Mouse (Mus musculus) heart, embryonic 13.5 days (tissue): ENCODE results near the gene Olfr896-ps1. TPM values are rescaled to one million over a fixed set of nuclear protein-coding genes. Genes with fewer than 3 reads are reported as not detected.

Source experiments
- ATAC-seq: fragments of 200-750 bp; cut with Nextera tagmentation; 2 replicates; pipeline ENCODE4 v1.8.0; 2017; ENCODE audit warnings: moderate TSS enrichment; ENCODE audit not compliant: insufficient number of reproducible peaks, low FRiP score, low TSS enrichment; ENCODE audit errors: extremely low read depth
- H3K27ac ChIP-seq: fragments of 300-500 bp; sonication (generic); replicated peaks from 2 replicates; pipeline ENCODE4 v1.5.1; 2015; ENCODE audit warnings: moderate library complexity, mild to moderate bottlenecking, inconsistent platforms
- H3K27me3 ChIP-seq: fragments of 300-500 bp; sonication (generic); replicated peaks from 2 replicates; pipeline ENCODE4 v1.6.1; 2015; ENCODE audit warnings: mild to moderate bottlenecking, inconsistent platforms
- H3K36me3 ChIP-seq: fragments of 300-500 bp; sonication (generic); 2 replicates; pipeline ENCODE4 v1.6.1; 2015; ENCODE audit warnings: mild to moderate bottlenecking, inconsistent platforms
- H3K4me1 ChIP-seq: fragments of 300-500 bp; sonication (generic); 2 replicates; pipeline ENCODE4 v1.6.1; 2015; ENCODE audit warnings: inconsistent platforms
- H3K4me2 ChIP-seq: fragments of 300-500 bp; sonication (generic); 2 replicates; pipeline ENCODE4 v1.6.1; 2015; ENCODE audit warnings: inconsistent platforms, mild to moderate bottlenecking, moderate library complexity
- H3K4me3 ChIP-seq: fragments of 300-500 bp; sonication (generic); 2 replicates; pipeline ENCODE4 v1.5.1; 2015; ENCODE audit warnings: moderate library complexity, mild to moderate bottlenecking, inconsistent platforms
- H3K9ac ChIP-seq: fragments of 300-500 bp; sonication (generic); 2 replicates; pipeline ENCODE4 v1.6.1; 2015; ENCODE audit warnings: inconsistent platforms, mild to moderate bottlenecking, moderate library complexity
- H3K9me3 ChIP-seq: fragments of 300-500 bp; sonication (generic); 2 replicates; pipeline ENCODE4 v1.6.1; 2016; ENCODE audit warnings: inconsistent platforms
- WGBS: fragments of 180-500 bp; shearing (Covaris S2); methylation state at CpG from one replicate; pipeline ENCODE4 v1.1.7; 2015; ENCODE audit warnings: mixed read lengths; 5-methylcytosine and 5-hydroxymethylcytosine counted together
- polyA plus RNA-seq: library from polyadenylated mRNA; unstranded; fragments of >200 nt; fragmentation: Nextera tagmentation; extraction: Ambion mirVana; gene quantifications from 2 replicates; pipeline ENCODE4 v1.2.1, GENCODE M21; 2015

Gene Olfr896-ps1
- polyA plus RNA-seq = not detected in 2 replicates

DNA sequence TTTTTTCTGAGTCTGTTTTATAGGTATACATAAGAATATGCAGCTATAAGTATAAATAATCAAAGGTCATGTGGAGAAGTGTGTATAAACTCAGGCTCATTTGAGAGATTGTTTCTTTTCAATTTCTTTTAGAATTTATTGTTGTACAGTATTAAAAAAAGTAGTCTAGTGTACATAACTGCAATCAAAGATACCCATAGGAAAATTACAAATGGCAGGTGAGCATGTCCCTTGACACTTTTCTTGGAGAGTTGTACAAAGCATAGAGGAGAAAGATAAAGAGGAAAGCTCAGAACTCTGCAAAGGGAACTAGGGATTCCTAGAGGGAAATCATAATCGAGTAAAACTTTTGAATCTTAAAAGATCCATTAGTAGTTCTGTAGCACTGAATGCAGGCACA, at the start of gene Olfr896-ps1:
Olfr896-ps1 (plus strand) TSS at position 301 of the 400 bp plus-strand sequence.
- no peak within 1 kb of the TSS for H3K4me2 ChIP-seq
- no peaks in the 10 kb centered on the region for H3K4me1 ChIP-seq
- 63% methylated on average over 1 of the region's 1 CpGs for WGBS
- no peaks in the 10 kb centered on the region for H3K36me3 ChIP-seq
- H3K4me3 ChIP-seq = no peak within 1 kb of the TSS
- no peaks in the 10 kb centered on the region for H3K27me3 ChIP-seq
- no peak within 1 kb of the TSS for H3K9ac ChIP-seq
- no peak for ATAC-seq
- no peak within 1 kb of the TSS for H3K27ac ChIP-seq
- no peaks in the 10 kb centered on the region for H3K9me3 ChIP-seq

- no peak within 1 kb of the TSS for H3K27ac ChIP-seq
- H3K4me3 ChIP-seq = no peak within 1 kb of the TSS
- H3K9me3 ChIP-seq = no peaks in the 10 kb centered on the region
- H3K36me3 ChIP-seq = no peaks in the 10 kb centered on the region
- H3K27me3 ChIP-seq = no peaks in the 10 kb centered on the region
- no peak within 1 kb of the TSS for H3K4me2 ChIP-seq
- H3K9ac ChIP-seq = no peak within 1 kb of the TSS
- no peaks in the 10 kb centered on the region for H3K4me1 ChIP-seq
- ATAC-seq = no peak
Observed at GRCm38 (mm10) chr9:38252474-38252873, 38.4 kb upstream of the Olfr896-ps1 start, which contains the start of gene Olfr143. TSS of gene Olfr143 (plus strand) at chr9:38252774.

- Histone ChIP-seq H3K9ac (no peak within 1 kb of the TSS), H3K4me1 (no peaks in the 10 kb centered on the region), H3K27ac (no peak within 1 kb of the TSS), H3K4me2 (no peak within 1 kb of the TSS), H3K36me3 (no peaks in the 10 kb centered on the region), H3K4me3 (no peak within 1 kb of the TSS), H3K9me3 (no peaks in the 10 kb centered on the region), H3K27me3 (no peaks in the 10 kb centered on the region)
- ATAC-seq = no peak
Observed at GRCm38 (mm10) chr9:38267551-38267950, 23.4 kb upstream of the Olfr896-ps1 start, which contains the start of gene Olfr895. TSS of gene Olfr895 (plus strand) at chr9:38267851.

DNA sequence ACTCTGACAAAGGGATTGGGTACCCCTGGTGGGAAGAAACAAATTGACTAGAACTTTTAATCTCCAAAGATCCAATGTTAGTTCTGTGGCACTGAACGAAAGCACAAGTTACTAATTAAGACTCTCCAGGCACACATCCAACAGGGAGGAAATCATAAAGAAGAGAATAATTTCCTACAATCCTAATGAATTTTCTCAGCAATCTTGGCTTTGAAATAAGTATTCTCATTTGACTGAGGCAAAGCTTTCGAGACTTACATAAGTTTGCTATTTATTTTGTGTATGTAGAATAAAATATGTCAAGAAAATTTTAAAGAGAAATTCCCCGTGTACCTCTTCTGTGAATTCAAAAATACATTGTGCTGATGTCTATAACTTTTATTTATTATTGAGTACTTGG, 37.9 kb downstream of the Olfr896-ps1 start, which contains the start of gene Olfr25:
Olfr25 (plus strand) TSS at position 301 of the 400 bp plus-strand sequence.
- no peak within 1 kb of the TSS for H3K27ac ChIP-seq
- no peak within 1 kb of the TSS for H3K9ac ChIP-seq
- 67% methylated on average over 3 of the region's 3 CpGs for WGBS
- H3K4me2 ChIP-seq = no peak within 1 kb of the TSS
- H3K4me1 ChIP-seq = no peaks in the 10 kb centered on the region
- no peak for ATAC-seq
- H3K27me3 ChIP-seq = no peaks in the 10 kb centered on the region
- H3K9me3 ChIP-seq = no peaks in the 10 kb centered on the region
- H3K4me3 ChIP-seq = no peak within 1 kb of the TSS
- no peaks in the 10 kb centered on the region for H3K36me3 ChIP-seq

Other genes starting within 250 kb of the Olfr896-ps1 start
- not detected in 2 replicates for gene Olfr884, start 244.6 kb upstream of the Olfr896-ps1 start, polyA plus RNA-seq
- not detected in 2 replicates for gene Olfr885, start 229.8 kb upstream of the Olfr896-ps1 start, polyA plus RNA-seq
- gene Olfr887, start 207.0 kb upstream of the Olfr896-ps1 start, polyA plus RNA-seq = not detected in 2 replicates
- gene Olfr888, start 183.0 kb upstream of the Olfr896-ps1 start, polyA plus RNA-seq = not detected in 2 replicates
- gene Olfr889, start 175.9 kb upstream of the Olfr896-ps1 start, polyA plus RNA-seq = 0.04 TPM in 1 of 2 replicates, not detected in the other
- not detected in 2 replicates for gene Olfr890, start 148.6 kb upstream of the Olfr896-ps1 start, polyA plus RNA-seq
- not detected in 2 replicates for gene Olfr891, start 110.3 kb upstream of the Olfr896-ps1 start, polyA plus RNA-seq
- gene Olfr893, start 82.7 kb upstream of the Olfr896-ps1 start, polyA plus RNA-seq = not detected in 2 replicates
- gene Olfr894, start 73.1 kb upstream of the Olfr896-ps1 start, polyA plus RNA-seq = not detected in 2 replicates
- gene Olfr143, start 38.3 kb upstream of the Olfr896-ps1 start, polyA plus RNA-seq = not detected in 2 replicates
- not detected in 2 replicates for gene Olfr895, start 23.3 kb upstream of the Olfr896-ps1 start, polyA plus RNA-seq
- not detected in 2 replicates for gene Olfr25, start 38.0 kb downstream of the Olfr896-ps1 start, polyA plus RNA-seq
- not detected in 2 replicates for gene Olfr898, start 57.3 kb downstream of the Olfr896-ps1 start, polyA plus RNA-seq
- gene Olfr250, start 75.8 kb downstream of the Olfr896-ps1 start, polyA plus RNA-seq = not detected in 2 replicates
- not detected in 2 replicates for gene Olfr251, start 86.0 kb downstream of the Olfr896-ps1 start, polyA plus RNA-seq
- gene Olfr147, start 110.6 kb downstream of the Olfr896-ps1 start, polyA plus RNA-seq = not detected in 2 replicates
- not detected in 2 replicates for gene Olfr901, start 138.3 kb downstream of the Olfr896-ps1 start, polyA plus RNA-seq
- not detected in 2 replicates for gene Olfr902, start 156.5 kb downstream of the Olfr896-ps1 start, polyA plus RNA-seq
- not detected in 2 replicates for gene Olfr904, start 172.0 kb downstream of the Olfr896-ps1 start, polyA plus RNA-seq
- gene Olfr905, start 180.0 kb downstream of the Olfr896-ps1 start, polyA plus RNA-seq = not detected in 2 replicates
- not detected in 2 replicates for gene Olfr906, start 196.0 kb downstream of the Olfr896-ps1 start, polyA plus RNA-seq
- gene Olfr907, start 204.7 kb downstream of the Olfr896-ps1 start, polyA plus RNA-seq = not detected in 2 replicates
- not detected in 2 replicates for gene Olfr911-ps1, start 230.5 kb downstream of the Olfr896-ps1 start, polyA plus RNA-seq
- not detected in 2 replicates for gene Olfr910, start 246.7 kb downstream of the Olfr896-ps1 start, polyA plus RNA-seq